Mouse (Mus musculus) CH12.LX (cell line): ENCODE results near the gene Tmcc1. TPM values are rescaled to one million over a fixed set of nuclear protein-coding genes. Genes with fewer than 3 reads are reported as not detected.
A peak's percentile ranks its signal among the peaks of the same experiment; 100 is the strongest.

ENCODE experiments used
- DNase-seq: peaks from one replicate; pipeline ENCODE4 v3.0.0-alpha.2; 2013; ENCODE audit errors: extremely low read depth
- H3K27ac ChIP-seq: 2 replicates; pipeline ENCODE4 v1.5.1; 2012; ENCODE audit warnings: low read depth, mild to moderate bottlenecking, control low read depth, moderate library complexity; ENCODE audit not compliant: insufficient read depth
- H3K27me3 ChIP-seq: replicated peaks from 2 replicates; pipeline ENCODE3; 2012; ENCODE audit warnings: inconsistent platforms
- H3K36me3 ChIP-seq, 2 experiments: replicated peaks in 1 of 2; 2 replicates each; pipeline versions ENCODE3 to v1.6.1; 2012; ENCODE audit warnings: inconsistent platforms in 1 of 2, low read length in 1 of 2, mild to moderate bottlenecking in 1 of 2, mixed read lengths in 1 of 2, moderate library complexity in 1 of 2; ENCODE audit not compliant: control insufficient read depth in 1 of 2, insufficient read depth in 1 of 2
- H3K4me1 ChIP-seq, 2 experiments: 2 replicates each; pipeline ENCODE4 v1.6.1; 2012; ENCODE audit warnings: inconsistent platforms in 1 of 2, moderate library complexity in 1 of 2; ENCODE audit not compliant: insufficient read depth in 2 of 2, control insufficient read depth in 1 of 2
- H3K4me2 ChIP-seq: 2 replicates; pipeline ENCODE4 v1.6.1; 2012; ENCODE audit warnings: low read depth, mild to moderate bottlenecking, control low read depth; ENCODE audit not compliant: poor library complexity, insufficient read depth, severe bottlenecking
- H3K4me3 ChIP-seq, 3 experiments: fragments of 150-350 bp in 1 of 3; sonication (generic) in 1 of 3; replicated peaks in 1 of 3; 2 replicates each; pipeline versions ENCODE3 to v1.5.1; 2011 to 2012; ENCODE audit warnings: low read depth in 2 of 3, low read length in 2 of 3, mild to moderate bottlenecking in 2 of 3, moderate library complexity in 2 of 3, control low read depth in 1 of 3, improper control_type of control experiment in 1 of 3, inconsistent platforms in 1 of 3, mixed read lengths in 1 of 3; ENCODE audit not compliant: poor library complexity in 1 of 3
- H3K79me2 ChIP-seq: replicated peaks from 2 replicates; pipeline ENCODE4 v1.6.1; 2012; ENCODE audit warnings: mild to moderate bottlenecking, moderate library complexity; ENCODE audit not compliant: control insufficient read depth, poor library complexity, insufficient read depth, severe bottlenecking; ENCODE audit errors: extremely low read depth
- H3K9ac ChIP-seq: 2 replicates; pipeline ENCODE4 v1.6.1; 2012; ENCODE audit warnings: low read depth, mild to moderate bottlenecking, control low read depth, moderate library complexity; ENCODE audit not compliant: insufficient read depth
- H3K9me3 ChIP-seq: replicated peaks from 2 replicates; pipeline ENCODE3; 2012; ENCODE audit warnings: low read length, inconsistent platforms, mixed read lengths
- BHLHE40 ChIP-seq: IDR thresholded peaks from 2 replicates; pipeline ENCODE4 v1.6.1; 2011; ENCODE audit warnings: mild to moderate bottlenecking, low read depth, low read length, improper control_type of control experiment
- CTCF ChIP-seq, 2 experiments: IDR thresholded peaks in 1 of 2; conservative IDR thresholded peaks in 1 of 2; 2 replicates each; pipeline ENCODE4 v1.5.1; 2011 to 2012; ENCODE audit warnings: low read depth in 2 of 2, low read length in 2 of 2, improper control_type of control experiment in 1 of 2, inconsistent platforms in 1 of 2, mild to moderate bottlenecking in 1 of 2, moderate library complexity in 1 of 2
- ELF1 ChIP-seq: IDR thresholded peaks from 2 replicates; pipeline ENCODE4 v1.6.1; 2014; ENCODE audit warnings: low read depth, mild to moderate bottlenecking, inconsistent platforms, low read length, improper control_type of control experiment
- ETS1 ChIP-seq: conservative IDR thresholded peaks from 2 replicates; pipeline ENCODE4 v1.6.1; 2012; ENCODE audit warnings: low read depth, mild to moderate bottlenecking, inconsistent platforms, low read length, improper control_type of control experiment, moderate library complexity
- GABPA ChIP-seq: IDR thresholded peaks from 2 replicates; pipeline ENCODE4 v1.6.1; 2012; ENCODE audit warnings: low read depth, low read length, improper control_type of control experiment, inconsistent platforms; ENCODE audit not compliant: insufficient replicate concordance
- IRF4 ChIP-seq: IDR thresholded peaks from 2 replicates; pipeline ENCODE4 v1.6.1; 2014; ENCODE audit warnings: low read depth, mild to moderate bottlenecking, inconsistent platforms, low read length, improper control_type of control experiment
- JUN ChIP-seq: IDR thresholded peaks from 2 replicates; pipeline ENCODE4 v1.6.1; 2011; ENCODE audit warnings: low read depth, mild to moderate bottlenecking, low read length, improper control_type of control experiment, moderate library complexity; ENCODE audit not compliant: insufficient read depth
- JUND ChIP-seq: conservative IDR thresholded peaks from 2 replicates; pipeline ENCODE4 v1.6.1; 2011; ENCODE audit warnings: low read depth, low read length, improper control_type of control experiment
- MAFK ChIP-seq: IDR thresholded peaks from 2 replicates; pipeline ENCODE4 v1.6.1; 2011; ENCODE audit warnings: low read length, improper control_type of control experiment; ENCODE audit not compliant: insufficient replicate concordance
- MAX ChIP-seq: IDR thresholded peaks from 2 replicates; pipeline ENCODE4 v1.6.1; 2011; ENCODE audit warnings: low read length, improper control_type of control experiment
- NELFE ChIP-seq: IDR thresholded peaks from 2 replicates; pipeline ENCODE4 v1.6.1; 2011; ENCODE audit warnings: low read depth, low read length, improper control_type of control experiment
- NRF1 ChIP-seq: IDR thresholded peaks from 2 replicates; pipeline ENCODE4 v1.6.1; 2014; ENCODE audit warnings: low read depth, mild to moderate bottlenecking, inconsistent platforms, low read length, improper control_type of control experiment, moderate library complexity
- PAX5 ChIP-seq: IDR thresholded peaks from 2 replicates; pipeline ENCODE4 v1.6.1; 2012; ENCODE audit warnings: low read length, inconsistent platforms, mixed read lengths
- RAD21 ChIP-seq: IDR thresholded peaks from 2 replicates; pipeline ENCODE4 v1.6.1; 2011; ENCODE audit warnings: low read depth, mild to moderate bottlenecking, low read length, improper control_type of control experiment, moderate library complexity
- SMC3 ChIP-seq: IDR thresholded peaks from 2 replicates; pipeline ENCODE4 v1.6.1; 2011; ENCODE audit warnings: low read depth, low read length, improper control_type of control experiment
- TBP ChIP-seq: conservative IDR thresholded peaks from 2 replicates; pipeline ENCODE4 v1.6.1; 2011; ENCODE audit warnings: low read depth, low read length, improper control_type of control experiment
- TCF12 ChIP-seq: IDR thresholded peaks from 2 replicates; pipeline ENCODE4 v1.6.1; 2014; ENCODE audit warnings: low read depth, mild to moderate bottlenecking, inconsistent platforms, low read length, improper control_type of control experiment
- dilution Hi-C: fragments of 300-500 bp; cut with MboI; formaldehyde crosslinking; loops from 2 replicates; pipeline ENCODE4 v1.14.3; 2020; ENCODE audit warnings: low sequenced_read_pairs; ENCODE audit not compliant: extremely low pct_unique_long_range_greater_than_20kb, extremely low pct_ligation_motif_present
- in situ Hi-C: fragments of 300-500 bp; cut with MboI; formaldehyde crosslinking; loops from 3 replicates; pipeline ENCODE4 v1.14.3; 2019; ENCODE audit warnings: low sequenced_read_pairs, low pct_ligation_motif_present, low pct_unique_long_range_greater_than_20kb, mixed read lengths
- polyA plus RNA-seq: library from polyadenylated mRNA; unstranded; fragments of >175 nt; gene quantifications from 2 replicates; pipeline ENCODE4 v1.2.1, GENCODE M21; 2012; ENCODE audit warnings: low read depth; ENCODE audit not compliant: insufficient read length
- total RNA-seq, 2 experiments: library from RNA; depleted of rRNA; stranded (reverse); fragments of 300-350 nt in 1 of 2; fragments of >200 nt in 1 of 2; gene quantifications; 2 replicates each; pipeline ENCODE4 v1.2.3; 2012 to 2014

The Tmcc1 gene
- total and polyA plus RNA-seq, 3 experiments = 3.6 to 60.8 (median 3.7) TPM

DNA sequence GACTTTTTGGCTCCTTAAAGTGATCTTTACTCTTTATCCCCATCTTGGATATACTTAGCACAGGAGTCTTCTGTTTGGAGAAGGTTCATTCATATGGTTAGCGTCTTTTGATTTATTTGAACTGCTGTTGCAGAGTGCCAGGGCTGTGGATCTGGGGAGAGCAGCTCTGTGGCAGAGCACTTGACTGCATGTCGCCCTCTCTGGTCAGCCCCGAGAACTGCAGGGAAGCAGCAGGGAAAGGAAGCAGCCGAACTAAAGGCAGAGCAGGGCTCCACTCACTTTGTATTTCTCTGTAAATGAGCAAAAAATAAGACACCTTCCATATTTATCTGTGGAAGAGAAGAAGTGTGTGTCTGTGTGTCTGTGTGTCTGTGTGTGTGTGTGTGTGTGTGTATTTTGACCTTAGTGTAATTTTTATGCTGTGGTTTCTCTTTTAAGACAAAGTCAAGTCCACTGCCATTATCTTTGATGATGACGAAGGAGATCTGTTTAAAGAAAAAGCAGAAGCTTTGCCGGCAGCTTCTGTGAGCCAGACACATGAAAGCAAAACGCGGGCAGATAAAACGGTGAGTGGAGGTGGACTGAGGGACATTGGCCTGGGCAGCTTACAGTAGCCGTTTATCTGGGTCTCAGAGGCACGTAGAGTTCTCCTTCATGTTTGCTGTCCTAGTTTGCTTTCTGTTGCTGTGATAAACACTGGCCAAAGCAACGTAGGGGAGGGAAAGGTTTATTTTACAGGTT is 35.7 kb upstream of the Tmcc1 start:
- H3K9me3 ChIP-seq = no peaks in the 10 kb centered on the region
- no peak overlapping the region for H3K9ac ChIP-seq
- H3K36me3 ChIP-seq = peaks cover 48 to 85% of the 10 kb centered on the region in 2 experiments
- no peaks in the 10 kb centered on the region for H3K79me2 ChIP-seq
- peaks cover 0 to 9% of the 10 kb centered on the region in 2 experiments; a peak in 1 of 4 replicates for H3K4me1 ChIP-seq
- peak; percentile 63 for DNase-seq
- TF ChIP-seq SMC3 = peak; percentile 51
- no peak for TF ChIP-seq ETS1
- no peak for TF ChIP-seq JUND
- TF ChIP-seq CTCF (conservative IDR thresholded peaks at IDR 0.05 in 1 of 2, IDR thresholded peaks at IDR 0.05 in 1 of 2; ENCODE audit: low read depth in 2 of 2, low read length in 2 of 2) = peak; percentile 77 to 94
- TF ChIP-seq GABPA = no peak
- TF ChIP-seq TBP = no peak
- no peak for TF ChIP-seq PAX5
- peak; percentile 45 for TF ChIP-seq RAD21
- TF ChIP-seq MAFK = no peak
- no peak for TF ChIP-seq NELFE
- TF ChIP-seq NRF1 = peak; percentile 29; the same call in 1 of the 2 replicates
- 0 out of 2 replicates have a peak, but pooled peaks have one; percentile 16 for TF ChIP-seq IRF4
- TF ChIP-seq BHLHE40 = 0 out of 2 replicates have a peak, but pooled peaks have one; percentile 9
- no peaks in the 10 kb centered on the region for H3K27me3 ChIP-seq
- H3K4me3 ChIP-seq = no peak overlapping the region
- dilution Hi-C loops = no loop called here
- no peak overlapping the region for H3K4me2 ChIP-seq
- no peak overlapping the region for H3K27ac ChIP-seq
- in situ Hi-C loops = no loop called here

DNA sequence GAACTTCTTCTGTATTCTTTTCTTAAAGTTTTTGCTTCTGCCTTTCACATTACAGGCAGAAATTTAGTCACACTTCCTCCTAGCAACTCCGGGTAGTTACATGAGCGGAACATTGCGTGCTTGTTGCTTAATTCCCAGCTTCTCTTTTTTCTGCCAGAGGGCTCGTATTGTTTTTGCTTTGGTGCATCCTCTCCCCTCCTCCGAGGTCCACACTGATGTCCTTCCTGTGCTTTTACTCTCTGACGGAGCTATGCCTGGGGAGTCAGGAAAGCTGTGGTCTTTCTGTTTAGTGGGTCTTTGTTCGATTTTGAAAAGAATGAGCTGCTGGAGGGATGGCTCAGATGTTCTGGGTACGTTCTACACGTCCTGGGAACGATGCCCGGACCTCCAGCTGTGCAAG is 34.5 kb upstream of the Tmcc1 start:
- Histone ChIP-seq H3K79me2 (no peaks in the 10 kb centered on the region), H3K4me2 (no peak overlapping the region), H3K27me3 (no peaks in the 10 kb centered on the region), H3K9ac (no peak overlapping the region), H3K27ac (no peak overlapping the region), H3K36me3 (peaks cover 50 to 88% of the 10 kb centered on the region in 2 experiments), H3K4me1 (peaks cover 0 to 9% of the 10 kb centered on the region in 2 experiments; a peak in 1 of 4 replicates), H3K4me3 (no peak overlapping the region), H3K9me3 (no peaks in the 10 kb centered on the region)
- dilution Hi-C loops = no loop called here
- in situ Hi-C loops = no loop called here
- TF ChIP-seq MAX (no peak), ELF1 (no peak), RAD21 (no peak), TCF12 (no peak), JUN (no peak)
- DNase-seq = no peak
